Mouse (Mus musculus) embryonic facial prominence, embryonic 10.5 days (tissue): ENCODE results near the gene Malrd1. TPM values are rescaled to one million over a fixed set of nuclear protein-coding genes. Genes with fewer than 3 reads are reported as not detected.

Source experiments
- DNase-seq: peaks from one replicate; pipeline ENCODE4 v3.0.0-alpha.2; 2017; ENCODE audit warnings: low spot score
- H3K27ac ChIP-seq: fragments of 300-500 bp; sonication (generic); replicated peaks from 2 replicates; pipeline ENCODE4 v1.5.1; 2016; ENCODE audit warnings: mild to moderate bottlenecking
- H3K27me3 ChIP-seq: fragments of 300-500 bp; sonication (generic); replicated peaks from 2 replicates; pipeline ENCODE4 v1.6.1; 2016; ENCODE audit warnings: low read depth, mild to moderate bottlenecking; ENCODE audit not compliant: poor library complexity, severe bottlenecking
- H3K36me3 ChIP-seq: fragments of 300-500 bp; sonication (generic); replicated peaks from 2 replicates; pipeline ENCODE4 v1.6.1; 2016; ENCODE audit warnings: mild to moderate bottlenecking, moderate library complexity
- H3K4me1 ChIP-seq: fragments of 300-500 bp; sonication (generic); 2 replicates; pipeline ENCODE4 v1.6.1; 2016
- H3K4me3 ChIP-seq: fragments of 300-500 bp; sonication (generic); 2 replicates; pipeline ENCODE4 v1.5.1; 2016; ENCODE audit warnings: mild to moderate bottlenecking, moderate library complexity
- H3K9me3 ChIP-seq: fragments of 300-500 bp; sonication (generic); 2 replicates; pipeline ENCODE4 v1.6.1; 2016; ENCODE audit warnings: mild to moderate bottlenecking
- WGBS: fragments of 180-500 bp; shearing (Covaris S2); methylation state at CpG from one replicate; pipeline ENCODE4 v1.1.7; 2016; 5-methylcytosine and 5-hydroxymethylcytosine counted together
- polyA plus RNA-seq: library from polyadenylated mRNA; unstranded; fragments of >200 nt; fragmentation: Nextera tagmentation; extraction: Ambion mirVana; gene quantifications from 2 replicates; pipeline ENCODE4 v1.2.1, GENCODE M21; 2016

Malrd1 gene
- polyA plus RNA-seq, 1 experiment from 2014 or later: not detected

DNA sequence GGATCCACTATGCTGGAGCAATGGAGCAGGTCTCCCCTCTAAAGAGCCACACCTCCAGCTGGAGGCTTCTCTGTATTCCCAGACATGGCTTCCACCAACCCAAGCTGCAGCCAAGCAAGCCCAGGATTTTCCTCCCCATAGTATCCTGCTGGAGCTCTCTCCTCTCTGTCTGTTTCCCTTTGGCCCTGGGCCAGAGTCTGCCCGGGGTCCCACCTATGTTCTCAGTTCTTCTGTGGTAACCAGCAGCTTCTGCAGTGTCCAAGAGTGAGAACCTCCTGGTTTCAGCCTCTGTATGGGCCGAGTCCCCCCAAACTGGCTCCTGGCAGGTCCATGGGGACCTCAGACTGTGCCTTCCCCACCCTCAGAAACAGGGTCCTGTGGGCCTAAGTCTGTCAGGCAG lies 587.1 kb downstream of the Malrd1 start:
- no peaks in the 10 kb centered on the region for H3K36me3 ChIP-seq
- H3K4me1 ChIP-seq: no peaks in the 10 kb centered on the region
- H3K27me3 ChIP-seq: no peaks in the 10 kb centered on the region
- no peak overlapping the region for H3K4me3 ChIP-seq
- WGBS: 90% methylated on average over 2 of the region's 2 CpGs
- no peaks in the 10 kb centered on the region for H3K9me3 ChIP-seq
- H3K27ac ChIP-seq: no peak overlapping the region
- no peak for DNase-seq

DNA sequence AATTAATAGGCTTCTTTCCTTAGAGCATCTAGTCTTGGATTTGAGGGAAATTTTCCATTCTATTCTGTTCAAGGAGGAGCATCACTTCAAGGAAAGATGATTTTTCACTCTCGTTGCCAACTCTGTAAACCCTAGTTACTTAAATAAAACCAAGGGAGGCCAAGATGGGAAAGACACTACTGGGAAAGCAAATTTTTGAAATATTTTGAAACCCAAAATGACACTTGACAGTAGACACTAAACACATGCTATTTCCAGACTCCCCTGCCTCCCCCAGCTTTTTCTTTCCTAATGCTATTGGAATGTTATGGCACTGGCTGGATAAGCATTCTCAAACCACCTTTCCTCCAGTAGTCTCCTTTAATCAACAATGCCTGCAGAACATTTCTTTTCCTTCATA lies 621.7 kb downstream of the Malrd1 start:
- Histone ChIP-seq H3K36me3 (no peaks in the 10 kb centered on the region), H3K27me3 (no peaks in the 10 kb centered on the region)

DNA sequence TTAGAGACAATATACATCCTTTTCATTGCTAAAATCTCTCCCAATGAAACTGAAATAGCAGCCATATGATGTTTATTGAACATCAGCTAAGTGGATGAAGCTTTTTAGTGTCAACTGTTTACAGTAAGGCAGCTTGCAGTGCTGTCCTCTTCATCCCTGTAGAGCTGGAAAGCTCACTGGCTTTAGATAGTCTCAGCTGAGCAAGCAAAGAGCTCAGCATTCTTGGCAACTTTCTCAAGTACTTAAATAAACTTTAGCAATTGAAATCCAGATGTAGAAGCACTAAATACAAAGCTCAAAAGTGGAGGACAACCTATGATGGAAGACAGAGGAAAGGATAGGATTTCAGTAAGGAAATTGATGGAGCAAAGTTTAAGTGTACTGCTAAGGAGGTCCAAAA lies 626.3 kb downstream of the Malrd1 start:
- no peaks in the 10 kb centered on the region for H3K9me3 ChIP-seq
- no peaks in the 10 kb centered on the region for H3K36me3 ChIP-seq
- no peak overlapping the region for H3K27ac ChIP-seq
- DNase-seq: no peak
- H3K4me1 ChIP-seq: no peaks in the 10 kb centered on the region
- no peak overlapping the region for H3K4me3 ChIP-seq
- no peaks in the 10 kb centered on the region for H3K27me3 ChIP-seq

More for the DNA sequence above, 621.7 kb downstream of the Malrd1 start:
- H3K4me1 ChIP-seq: no peaks in the 10 kb centered on the region
- H3K9me3 ChIP-seq: no peaks in the 10 kb centered on the region
- H3K4me3 ChIP-seq: no peak overlapping the region
- no peak overlapping the region for H3K27ac ChIP-seq
- DNase-seq: no peak
- whole genome bisulfite sequencing: 94% methylated on average over 1 of the region's 1 CpGs

DNA sequence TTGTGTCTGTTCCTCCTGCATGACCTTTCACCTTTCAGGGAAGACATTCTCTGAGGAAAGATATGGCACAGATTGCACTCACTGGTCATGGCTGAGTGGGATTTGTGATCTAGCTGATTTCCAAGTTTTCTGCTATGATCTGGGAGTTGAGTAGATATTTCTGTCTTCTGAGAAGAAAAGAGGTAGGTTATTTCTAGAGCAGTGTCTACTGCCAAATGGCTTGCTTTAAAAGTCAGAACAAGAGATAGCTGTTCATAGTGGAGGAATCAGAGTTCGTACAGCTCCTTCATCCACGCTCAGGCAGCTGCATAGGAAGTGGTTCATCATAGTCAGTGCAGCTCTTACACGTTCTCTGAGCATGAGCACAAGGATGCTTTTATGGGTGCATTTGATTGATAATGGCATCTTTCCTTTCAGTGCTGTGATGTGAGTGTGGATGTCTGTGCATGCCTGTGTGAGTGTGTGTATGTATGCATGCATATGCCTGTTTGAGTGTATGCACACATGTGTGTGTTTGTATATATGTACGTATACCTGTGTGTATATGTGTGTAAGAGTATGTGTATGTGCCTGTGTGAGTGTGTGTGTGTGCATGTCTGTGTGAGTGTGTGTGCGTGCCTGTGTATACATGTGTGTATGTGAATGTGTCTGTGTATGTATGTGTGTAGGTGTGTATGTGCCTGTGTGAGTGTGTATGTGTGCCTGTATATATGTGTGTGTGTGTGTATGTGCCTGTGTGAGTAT lies 637.1 kb downstream of the Malrd1 start:
- no peaks in the 10 kb centered on the region for H3K4me1 ChIP-seq
- 82% methylated on average over 5 of the region's 5 CpGs for WGBS
- no peaks in the 10 kb centered on the region for H3K9me3 ChIP-seq
- DNase-seq: no peak
- H3K27me3 ChIP-seq: no peaks in the 10 kb centered on the region
- no peak overlapping the region for H3K4me3 ChIP-seq
- no peak overlapping the region for H3K27ac ChIP-seq
- H3K36me3 ChIP-seq: no peaks in the 10 kb centered on the region

DNA sequence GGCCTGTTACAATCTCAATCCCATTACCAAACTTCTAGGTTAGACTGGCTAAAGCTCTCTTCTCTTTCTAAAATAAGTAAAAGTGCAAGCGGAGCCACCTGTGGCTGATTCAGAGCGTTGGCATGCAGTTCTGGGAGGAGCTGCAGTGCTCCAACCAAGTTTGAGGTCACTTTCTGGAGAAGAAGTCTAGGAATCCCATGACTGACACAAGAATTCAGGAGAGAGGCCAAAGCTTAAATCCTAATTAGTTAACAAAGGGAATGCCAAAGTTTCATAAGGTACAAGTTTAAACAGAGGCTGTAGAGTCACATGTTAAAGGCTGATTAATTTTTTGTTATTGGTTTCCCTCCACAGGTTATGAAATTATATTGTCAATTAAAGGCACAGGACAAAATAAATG lies 642.3 kb downstream of the Malrd1 start:
- no peak for DNase-seq
- WGBS: 67% methylated on average over 2 of the region's 2 CpGs
- H3K27me3 ChIP-seq: no peaks in the 10 kb centered on the region
- H3K9me3 ChIP-seq: no peaks in the 10 kb centered on the region
- no peak overlapping the region for H3K27ac ChIP-seq
- H3K36me3 ChIP-seq: no peaks in the 10 kb centered on the region
- H3K4me3 ChIP-seq: no peak overlapping the region
- no peaks in the 10 kb centered on the region for H3K4me1 ChIP-seq

DNA sequence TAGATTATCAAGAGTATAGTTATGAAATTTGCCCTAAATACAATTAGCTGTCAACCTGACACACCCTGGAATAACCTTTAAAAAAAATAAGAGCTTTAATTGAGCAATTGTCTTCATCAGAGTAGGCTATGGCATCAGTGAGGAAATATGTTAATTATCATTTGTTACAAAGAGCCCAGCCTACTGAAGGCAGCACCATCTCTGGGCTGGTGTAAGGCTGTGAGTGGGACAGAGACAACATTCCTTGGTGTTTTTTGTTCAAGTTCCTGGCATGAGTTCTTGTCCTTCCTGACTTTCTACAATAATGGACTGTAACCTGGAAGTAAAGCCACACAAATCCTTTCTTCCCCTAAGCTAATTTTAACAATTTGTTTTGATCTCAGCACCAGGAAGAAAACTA lies 645.8 kb downstream of the Malrd1 start:
- Histone ChIP-seq H3K36me3 (no peaks in the 10 kb centered on the region), H3K9me3 (no peaks in the 10 kb centered on the region), H3K27ac (no peak overlapping the region), H3K4me1 (no peaks in the 10 kb centered on the region), H3K4me3 (no peak overlapping the region), H3K27me3 (no peaks in the 10 kb centered on the region)
- DNase-seq: no peak

DNA sequence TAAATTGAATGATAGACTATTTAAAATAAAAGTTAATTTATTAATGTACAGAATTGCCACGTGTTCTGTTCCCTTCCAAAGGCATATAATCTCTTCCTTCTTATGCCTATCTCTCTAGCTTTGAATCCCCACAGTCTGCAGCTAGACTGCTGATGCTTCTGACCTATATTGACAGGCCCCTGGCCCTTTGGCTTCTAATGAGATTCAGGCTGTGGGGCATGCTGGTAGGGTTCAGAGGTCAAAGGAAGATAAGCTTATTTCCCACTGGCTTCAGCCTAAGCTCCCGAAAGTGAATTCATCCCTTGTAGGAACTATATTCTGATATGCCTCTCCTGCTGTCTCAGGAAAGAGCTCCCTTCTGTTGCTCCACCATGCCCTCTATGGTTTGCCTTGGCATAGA lies 647.1 kb downstream of the Malrd1 start:
- Histone ChIP-seq H3K27ac (no peak overlapping the region), H3K36me3 (no peaks in the 10 kb centered on the region), H3K4me1 (no peaks in the 10 kb centered on the region), H3K9me3 (no peaks in the 10 kb centered on the region), H3K4me3 (no peak overlapping the region), H3K27me3 (no peaks in the 10 kb centered on the region)
- WGBS: 10% methylated on average over 2 of the region's 2 CpGs
- DNase-seq: no peak

DNA sequence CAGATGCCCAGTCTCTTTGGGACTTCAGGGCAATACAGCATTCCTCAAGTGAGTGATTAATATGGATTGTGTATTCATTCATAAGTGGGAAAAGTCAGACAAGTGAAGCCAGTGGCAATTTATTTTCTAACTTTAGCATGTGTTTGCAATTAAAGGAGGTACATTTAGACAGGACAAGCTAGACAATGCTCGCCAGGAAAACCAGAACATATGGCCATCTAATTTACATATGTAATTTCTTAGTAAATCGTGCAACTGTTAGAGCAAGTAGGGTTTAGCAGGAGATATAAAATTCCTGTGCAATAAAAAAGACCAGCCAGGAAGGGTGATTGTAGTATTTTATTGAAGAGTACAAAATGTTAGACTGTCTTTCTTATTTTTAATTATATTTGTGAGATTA lies 655.9 kb downstream of the Malrd1 start:
- Histone ChIP-seq H3K27ac (no peak overlapping the region), H3K4me3 (no peak overlapping the region)
- 52% methylated on average over 2 of the region's 2 CpGs for WGBS

DNA sequence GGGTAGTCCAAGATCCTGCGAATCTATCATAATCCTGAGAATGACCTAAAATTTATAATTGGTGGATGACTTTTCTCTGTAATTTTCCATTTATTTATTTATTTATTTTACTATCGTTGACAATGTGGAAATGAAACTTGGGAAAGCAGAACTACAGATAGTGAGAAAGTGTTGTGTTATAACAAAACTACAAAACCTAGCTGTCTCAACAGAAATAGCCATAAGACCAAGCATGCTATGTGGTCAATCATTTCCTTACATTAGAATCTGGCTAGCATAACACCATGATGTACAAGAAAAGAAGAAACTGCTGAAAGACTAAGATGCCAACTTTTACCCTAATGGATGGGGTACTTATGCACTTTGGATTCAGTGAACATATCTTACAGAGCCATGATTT lies 656.9 kb downstream of the Malrd1 start:
- Histone ChIP-seq H3K4me1 (no peaks in the 10 kb centered on the region), H3K9me3 (no peaks in the 10 kb centered on the region), H3K27me3 (no peaks in the 10 kb centered on the region), H3K27ac (no peak overlapping the region), H3K36me3 (no peaks in the 10 kb centered on the region), H3K4me3 (no peak overlapping the region)
- no peak for DNase-seq
- WGBS: 90% methylated on average over 2 of the region's 2 CpGs

More for the DNA sequence above, 655.9 kb downstream of the Malrd1 start:
- no peak for DNase-seq
- Histone ChIP-seq H3K27me3 (no peaks in the 10 kb centered on the region), H3K4me1 (no peaks in the 10 kb centered on the region), H3K36me3 (no peaks in the 10 kb centered on the region), H3K9me3 (no peaks in the 10 kb centered on the region)

DNA sequence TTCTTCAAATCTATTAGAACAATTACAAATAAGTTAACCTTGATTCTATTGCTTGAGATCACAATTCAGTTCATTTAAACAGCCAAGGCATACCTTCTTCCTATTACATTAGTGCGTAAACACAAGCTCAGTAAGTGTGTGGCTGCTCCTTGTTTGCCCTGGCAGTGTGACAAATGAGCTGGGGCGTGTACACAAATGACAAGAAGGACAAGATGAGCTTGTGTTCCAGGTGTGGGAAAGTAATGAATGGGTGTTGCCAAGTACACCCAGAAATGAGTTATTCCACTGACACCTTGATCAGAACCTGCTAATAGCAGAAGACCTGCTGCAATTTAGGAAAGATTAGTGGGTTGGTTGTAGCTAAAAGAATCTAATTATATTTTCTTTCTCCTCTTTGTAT lies 683.7 kb downstream of the Malrd1 start:
- Histone ChIP-seq H3K9me3 (no peaks in the 10 kb centered on the region), H3K27me3 (no peaks in the 10 kb centered on the region), H3K27ac (no peak overlapping the region), H3K36me3 (no peaks in the 10 kb centered on the region), H3K4me1 (no peaks in the 10 kb centered on the region), H3K4me3 (no peak overlapping the region)
- DNase-seq: no peak
- 78% methylated on average over 2 of the region's 2 CpGs for WGBS

DNA sequence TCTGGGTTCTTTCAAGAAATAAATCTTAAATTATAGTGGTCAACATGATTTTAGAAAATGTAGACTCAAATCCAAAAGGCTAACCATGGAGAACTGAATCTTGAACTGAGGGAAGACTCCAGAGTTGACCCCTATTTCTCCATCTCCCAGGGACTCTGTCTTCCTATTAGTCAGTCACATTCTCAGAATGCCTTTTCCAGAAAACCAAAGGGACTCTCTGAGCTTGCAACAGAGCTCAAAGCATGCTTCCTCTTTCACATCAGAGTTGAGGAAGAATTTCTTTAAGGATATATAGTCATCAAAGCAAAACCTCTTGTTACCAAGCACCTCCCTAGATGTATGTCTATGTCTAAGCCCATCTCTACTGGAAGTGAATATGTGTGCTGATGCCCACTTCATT lies 686.5 kb downstream of the Malrd1 start:
- Histone ChIP-seq H3K4me1 (no peaks in the 10 kb centered on the region), H3K36me3 (no peaks in the 10 kb centered on the region), H3K9me3 (no peaks in the 10 kb centered on the region), H3K27me3 (no peaks in the 10 kb centered on the region), H3K4me3 (no peak overlapping the region), H3K27ac (no peak overlapping the region)
- no peak for DNase-seq

DNA sequence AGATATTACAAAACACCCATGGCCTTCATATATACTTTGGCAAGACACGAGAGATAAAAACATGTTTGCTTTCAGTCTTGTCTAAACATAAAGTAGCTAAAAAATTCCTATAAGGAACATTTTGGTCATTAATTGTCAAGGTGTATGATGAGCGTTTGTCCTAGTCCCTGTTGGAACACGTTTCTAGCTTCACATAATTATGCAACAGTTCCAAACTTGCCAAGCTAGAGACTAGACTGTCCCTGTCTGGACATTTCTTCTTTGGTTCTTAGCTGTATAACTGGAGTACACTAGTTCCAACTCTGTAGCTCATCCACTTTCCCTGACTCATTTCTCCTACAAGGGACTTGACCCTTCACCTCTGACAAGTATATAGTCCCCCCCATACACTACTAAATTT lies 687.8 kb downstream of the Malrd1 start:
- no peak for DNase-seq
- no peaks in the 10 kb centered on the region for H3K27me3 ChIP-seq
- H3K36me3 ChIP-seq: no peaks in the 10 kb centered on the region
- no peaks in the 10 kb centered on the region for H3K9me3 ChIP-seq
- H3K27ac ChIP-seq: no peak overlapping the region
- no peak overlapping the region for H3K4me3 ChIP-seq
- 85% methylated on average over 3 of the region's 3 CpGs for WGBS
- H3K4me1 ChIP-seq: no peaks in the 10 kb centered on the region

DNA sequence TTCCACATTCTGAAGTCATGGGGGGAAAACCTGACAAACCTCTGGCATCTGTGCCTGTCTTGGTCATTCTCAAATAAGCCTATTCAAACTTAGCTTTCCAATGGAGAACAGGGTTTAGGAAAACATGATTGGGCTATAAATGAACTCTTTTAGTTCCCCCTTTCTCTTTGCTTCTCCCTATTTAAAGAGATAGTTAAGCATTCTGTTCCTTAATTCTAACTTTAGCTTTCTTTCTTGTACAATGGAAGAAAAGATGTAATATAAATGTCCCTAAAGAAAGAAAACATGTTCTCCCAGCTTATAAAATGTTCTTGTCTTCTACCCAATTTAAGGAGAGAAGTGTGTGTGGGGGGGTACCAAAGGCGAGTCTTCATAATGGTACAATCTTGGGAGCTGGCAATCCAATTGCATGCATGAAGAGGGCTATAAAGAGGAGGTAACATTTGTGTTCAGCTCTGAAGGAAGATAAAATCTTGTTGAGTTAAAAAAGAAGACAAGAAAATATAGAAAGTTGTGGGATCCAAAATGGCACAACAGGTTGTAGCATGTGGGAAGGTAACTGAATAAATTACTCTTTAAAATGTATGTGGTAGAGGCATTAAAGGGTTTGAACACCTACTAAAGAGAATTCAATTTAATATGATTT lies 702.0 kb downstream of the Malrd1 start:
- Histone ChIP-seq H3K27me3 (no peaks in the 10 kb centered on the region), H3K4me3 (no peak overlapping the region), H3K36me3 (no peaks in the 10 kb centered on the region), H3K9me3 (no peaks in the 10 kb centered on the region), H3K4me1 (peaks cover 4% of the 10 kb centered on the region), H3K27ac (no peak overlapping the region)
- WGBS: 94% methylated on average over 1 of the region's 1 CpGs
- no peak for DNase-seq
